Mouse (Mus musculus) forebrain, embryonic 15.5 days (tissue): ENCODE measurements around the gene Pirb. TPM values are rescaled to one million over a fixed set of nuclear protein-coding genes. Genes with fewer than 3 reads are reported as not detected.
A peak's percentile ranks its signal among the peaks of the same experiment; 100 is the strongest.
"Not testable (repeated sequence)": the region's sequence is repeated elsewhere in the genome, so short reads cannot be mapped to it uniquely, and the experiment has no call there.

Experiments
- ATAC-seq: fragments of 200-750 bp; cut with Nextera tagmentation; replicated peaks from 2 replicates; pipeline ENCODE4 v1.8.0; 2017; ENCODE audit warnings: mild to moderate bottlenecking, moderate TSS enrichment, moderate library complexity
- H3K27ac ChIP-seq: fragments of 300-500 bp; sonication (generic); replicated peaks from 2 replicates; pipeline ENCODE4 v1.5.1; 2015; ENCODE audit warnings: mild to moderate bottlenecking, inconsistent platforms
- H3K27me3 ChIP-seq: fragments of 300-500 bp; sonication (generic); 2 replicates; pipeline ENCODE4 v1.6.1; 2015; ENCODE audit warnings: inconsistent platforms
- H3K36me3 ChIP-seq: fragments of 300-500 bp; sonication (generic); 2 replicates; pipeline ENCODE4 v1.6.1; 2015; ENCODE audit warnings: mild to moderate bottlenecking, inconsistent platforms
- H3K4me1 ChIP-seq: fragments of 300-500 bp; sonication (generic); 2 replicates; pipeline ENCODE4 v1.6.1; 2015; ENCODE audit warnings: inconsistent platforms
- H3K4me2 ChIP-seq: fragments of 300-500 bp; sonication (generic); replicated peaks from 2 replicates; pipeline ENCODE4 v1.6.1; 2015; ENCODE audit warnings: mild to moderate bottlenecking, inconsistent platforms
- H3K4me3 ChIP-seq: fragments of 300-500 bp; sonication (generic); 2 replicates; pipeline ENCODE4 v1.5.1; 2015; ENCODE audit warnings: mild to moderate bottlenecking, inconsistent platforms
- H3K9ac ChIP-seq: fragments of 300-500 bp; sonication (generic); replicated peaks from 2 replicates; pipeline ENCODE4 v1.6.1; 2015; ENCODE audit warnings: mild to moderate bottlenecking, inconsistent platforms
- H3K9me3 ChIP-seq: fragments of 300-500 bp; sonication (generic); 2 replicates; pipeline ENCODE4 v1.6.1; 2016; ENCODE audit warnings: inconsistent platforms
- WGBS: fragments of 180-500 bp; shearing (Covaris S2); methylation state at CpG from one replicate; pipeline ENCODE4 v1.1.7; 2015; ENCODE audit warnings: mixed read lengths; 5-methylcytosine and 5-hydroxymethylcytosine counted together
- polyA plus RNA-seq: library from polyadenylated mRNA; unstranded; fragments of >200 nt; fragmentation: Nextera tagmentation; extraction: Ambion mirVana; gene quantifications from 2 replicates; pipeline ENCODE4 v1.2.1, GENCODE M21; 2015

The Pirb gene
- polyA plus RNA-seq, 1 experiment from 2014 or later, result 0.33 TPM

DNA sequence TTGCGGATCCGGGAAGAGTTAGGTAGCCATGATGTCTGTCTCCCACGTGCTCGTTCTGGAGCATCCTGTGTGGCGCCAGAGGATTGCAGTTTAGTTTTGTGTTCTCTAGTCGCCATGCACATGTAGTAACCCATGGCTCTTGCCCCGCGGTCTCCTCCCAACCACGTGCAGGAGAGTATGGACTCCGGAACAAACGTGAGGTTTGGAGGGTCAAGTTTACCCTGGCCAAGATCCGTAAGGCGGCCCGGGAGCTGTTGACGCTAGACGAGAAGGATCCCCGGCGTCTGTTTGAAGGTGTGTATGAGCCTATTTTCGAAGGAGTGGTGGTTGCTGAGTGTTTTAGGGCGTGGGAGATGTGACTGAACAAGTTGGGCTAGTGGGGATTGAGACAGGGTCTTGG lies 15.7 kb downstream of the Pirb start:
- H3K4me2 ChIP-seq, result peak overlapping the region; percentile 79
- peak overlapping the region; percentile 95 for H3K27ac ChIP-seq
- H3K36me3 ChIP-seq, result peaks cover 38% of the 10 kb centered on the region
- H3K4me3 ChIP-seq, result peak overlapping the region; percentile 85
- whole genome bisulfite sequencing, result 2% methylated on average over 20 of the region's 20 CpGs
- H3K9me3 ChIP-seq, result no peaks in the 10 kb centered on the region
- ATAC-seq, result peak; percentile 57
- H3K4me1 ChIP-seq, result peaks cover 29% of the 10 kb centered on the region
- peak overlapping the region; percentile 73 for H3K9ac ChIP-seq
- no peaks in the 10 kb centered on the region for H3K27me3 ChIP-seq

DNA sequence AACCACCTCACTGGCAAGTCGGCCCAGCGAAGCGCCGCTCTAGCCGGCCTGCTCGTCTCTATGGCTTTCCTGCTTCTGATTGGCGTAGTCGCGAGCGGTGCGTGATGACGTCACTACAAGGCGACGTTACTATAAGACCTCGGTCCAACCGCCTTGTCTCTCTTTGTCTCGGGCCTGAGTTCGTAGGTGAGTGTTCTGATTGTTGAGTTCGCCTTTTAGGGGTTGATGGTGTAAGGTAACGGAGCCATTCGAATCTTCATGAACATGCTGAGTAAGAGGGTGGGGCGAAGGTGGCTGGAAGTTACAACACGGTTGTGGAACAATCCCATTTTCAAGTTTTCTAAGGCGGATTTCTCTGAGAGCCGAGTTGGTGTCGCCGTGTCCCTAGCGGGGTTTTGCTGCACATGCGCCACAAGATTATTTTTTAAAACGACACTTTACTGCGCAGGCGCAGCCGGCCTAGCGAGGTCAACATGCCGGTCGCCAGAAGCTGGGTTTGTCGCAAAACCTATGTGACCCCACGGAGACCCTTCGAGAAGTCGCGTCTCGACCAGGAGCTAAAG lies 16.2 kb downstream of the Pirb start, which contains the start of gene Rps9:
TSS of gene Rps9 (plus strand) at position 115 of the 563 bp plus-strand sequence.
- peak; percentile 94 for ATAC-seq
- WGBS, result under 1% methylated on average over 42 of the region's 42 CpGs
- Histone ChIP-seq H3K4me1 (peaks cover 29% of the 10 kb centered on the region), H3K9me3 (no peaks in the 10 kb centered on the region), H3K27me3 (no peaks in the 10 kb centered on the region), H3K27ac (peak within 1 kb of the TSS; percentile 95), H3K9ac (peak within 1 kb of the TSS; percentile 73), H3K4me3 (peak within 1 kb of the TSS; percentile 85), H3K36me3 (peaks cover 42% of the 10 kb centered on the region), H3K4me2 (peak within 1 kb of the TSS; percentile 79)

DNA sequence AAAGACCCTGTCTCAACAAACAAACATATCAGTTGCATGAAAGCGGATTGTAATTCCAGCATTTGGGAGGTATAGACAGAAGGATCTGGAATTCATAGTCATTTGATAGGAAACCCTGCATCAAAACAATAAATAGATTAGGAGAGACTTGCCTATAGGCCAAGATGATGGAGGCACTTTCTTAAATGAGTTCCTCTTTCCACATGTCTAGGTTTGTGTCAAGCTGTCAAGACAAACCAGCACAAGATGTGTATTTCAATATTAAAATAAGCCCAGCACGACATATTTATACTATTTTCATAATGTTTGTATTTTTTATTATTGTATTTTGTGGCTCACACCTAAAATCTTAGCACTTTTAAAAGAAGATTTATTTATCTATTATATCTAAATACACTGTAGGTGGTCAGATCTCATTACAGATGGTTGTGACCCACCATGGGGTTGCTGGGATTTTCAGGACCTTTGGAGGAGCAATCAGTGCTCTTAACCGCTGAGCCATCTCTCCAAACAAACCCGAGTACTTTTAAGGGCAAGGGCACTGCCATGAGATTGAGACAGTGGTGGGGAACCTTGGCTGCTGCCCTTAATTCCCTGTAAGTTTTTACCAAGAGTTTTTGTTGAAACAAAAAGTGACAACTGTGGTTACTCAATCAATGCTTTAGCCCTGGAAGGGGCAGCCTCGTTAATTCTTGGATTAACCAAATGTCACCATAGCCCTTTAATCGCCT lies 16.9 kb downstream of the Pirb start:
- WGBS, result 20% methylated on average over 6 of the region's 6 CpGs
- Histone ChIP-seq H3K9me3 (no peaks in the 10 kb centered on the region), H3K4me2 (peak overlapping the region; percentile 79), H3K4me3 (peak overlapping the region; percentile 85), H3K9ac (peak overlapping the region; percentile 54), H3K4me1 (peaks cover 29% of the 10 kb centered on the region), H3K27me3 (no peaks in the 10 kb centered on the region), H3K36me3 (peaks cover 48% of the 10 kb centered on the region), H3K27ac (peak overlapping the region; percentile 95)
- peak; percentile 49 for ATAC-seq

DNA sequence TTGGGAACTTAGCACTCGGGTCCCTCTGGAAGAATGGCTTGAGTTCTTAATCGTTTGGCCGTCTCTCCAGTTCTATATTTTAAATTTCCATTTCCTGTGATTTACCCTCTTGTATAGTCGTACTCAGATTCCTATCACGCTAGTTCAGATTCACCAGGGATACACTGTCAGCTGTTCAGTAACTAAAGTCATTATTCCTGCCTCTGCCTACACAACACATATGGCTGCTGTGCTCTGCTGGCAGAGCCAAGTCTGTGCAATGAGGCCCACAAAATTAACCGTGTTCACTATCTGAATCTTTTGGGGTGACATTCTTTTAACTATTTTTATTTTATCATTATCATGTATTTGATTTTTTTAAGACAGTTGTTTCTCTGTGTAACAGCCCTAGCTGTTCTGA lies 21.7 kb downstream of the Pirb start:
- Histone ChIP-seq H3K4me1 (peaks cover 20% of the 10 kb centered on the region), H3K27ac (no peak overlapping the region), H3K27me3 (no peaks in the 10 kb centered on the region), H3K9me3 (no peaks in the 10 kb centered on the region), H3K9ac (no peak overlapping the region), H3K4me3 (no peak overlapping the region), H3K4me2 (no peak overlapping the region), H3K36me3 (peaks cover 48% of the 10 kb centered on the region)
- 92% methylated on average over 6 of the region's 6 CpGs for WGBS
- ATAC-seq, result no peak

DNA sequence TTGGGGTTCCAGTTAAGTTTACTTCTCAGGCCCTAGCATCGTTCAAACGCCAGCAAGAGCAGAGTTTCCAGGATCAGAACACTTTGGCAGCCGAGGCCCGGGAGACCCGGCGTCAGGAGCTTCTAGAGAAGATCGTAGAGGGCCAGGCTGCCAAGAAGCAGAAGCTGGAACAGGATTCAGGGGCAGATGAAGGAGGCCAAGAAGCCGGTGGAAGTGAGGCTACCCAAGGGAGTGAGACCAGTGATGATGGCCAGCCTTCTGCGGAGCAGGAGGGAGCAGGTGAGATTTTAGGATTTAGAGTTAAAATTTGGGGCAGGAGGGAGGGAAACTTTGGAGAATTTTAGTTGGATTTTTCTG lies 25.3 kb downstream of the Pirb start:
- H3K27me3 ChIP-seq, H3K9me3 ChIP-seq, ATAC-seq: not testable (repeated sequence)
- Histone ChIP-seq H3K9ac (peak overlapping the region; percentile 92), H3K4me2 (peak overlapping the region; percentile 85), H3K4me1 (peaks cover 33% of the 10 kb centered on the region), H3K27ac (peak overlapping the region; percentile 93), H3K4me3 (peak overlapping the region; percentile 80), H3K36me3 (peaks cover 42% of the 10 kb centered on the region)
- 3% methylated on average over 9 of the region's 9 CpGs for WGBS

DNA sequence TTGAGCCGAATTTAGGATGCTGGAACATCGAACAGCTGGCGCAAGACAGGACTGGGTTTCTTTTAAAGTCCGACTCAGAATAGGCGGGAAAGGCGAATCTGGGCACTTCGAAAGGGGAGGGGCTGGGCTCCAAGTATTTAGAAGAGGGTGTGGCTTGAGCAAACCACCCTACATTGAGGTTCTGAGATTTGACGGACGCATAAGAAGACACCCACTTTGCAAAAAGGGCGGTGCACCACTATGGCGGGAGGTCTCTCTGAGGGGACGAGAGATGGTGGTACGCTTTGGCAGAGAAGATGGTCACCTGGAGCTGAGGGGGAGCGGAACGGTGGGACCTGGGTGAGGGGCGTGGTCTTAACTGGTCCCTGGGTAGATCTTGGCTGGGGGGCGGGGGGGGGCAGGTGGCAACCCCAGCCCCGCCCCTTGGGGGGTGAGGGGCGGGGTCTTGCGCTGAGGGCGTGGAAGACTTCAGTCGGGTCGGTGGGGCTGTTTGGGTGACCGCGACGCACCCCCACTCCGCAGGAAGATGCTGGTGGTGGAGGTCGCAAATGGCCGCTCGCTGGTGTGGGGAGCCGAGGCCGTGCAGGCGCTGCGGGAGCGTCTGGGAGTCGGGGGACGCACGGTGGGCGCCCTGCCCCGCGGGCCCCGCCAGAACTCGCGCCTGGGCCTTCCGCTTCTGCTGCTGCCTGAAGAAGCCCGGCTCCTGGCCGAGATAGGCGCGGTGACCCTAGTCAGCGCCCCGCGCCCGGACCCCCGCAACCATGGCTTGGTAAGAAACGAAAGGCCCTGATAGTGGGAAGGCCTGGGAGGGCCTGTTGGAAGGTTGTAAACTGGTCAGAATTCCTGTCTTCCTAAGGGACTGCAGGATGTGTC lies 25.9 kb downstream of the Pirb start:
- peaks cover 33% of the 10 kb centered on the region for H3K4me1 ChIP-seq
- H3K4me2 ChIP-seq, result peak overlapping the region; percentile 85
- H3K9ac ChIP-seq, result peak overlapping the region; percentile 92
- peak overlapping the region; percentile 80 for H3K4me3 ChIP-seq
- ATAC-seq, result peak; percentile 30
- no peaks in the 10 kb centered on the region for H3K9me3 ChIP-seq
- no peaks in the 10 kb centered on the region for H3K27me3 ChIP-seq
- H3K36me3 ChIP-seq, result peaks cover 37% of the 10 kb centered on the region
- under 1% methylated on average over 45 of the region's 55 CpGs for WGBS
- peak overlapping the region; percentile 93 for H3K27ac ChIP-seq

DNA sequence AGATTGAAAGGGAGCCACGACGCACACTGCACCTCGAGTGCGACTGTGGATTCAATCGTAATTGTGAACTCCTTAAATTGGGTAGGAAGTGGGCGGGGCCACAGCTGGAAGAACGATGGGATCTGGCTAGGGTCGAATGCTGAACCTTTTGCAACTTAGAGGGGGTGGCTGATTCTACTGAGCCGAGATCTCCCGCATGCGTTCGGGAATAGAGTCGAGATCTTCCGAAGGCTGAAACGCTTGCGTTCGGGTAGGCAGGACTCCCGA lies 26.4 kb downstream of the Pirb start:
- Histone ChIP-seq H3K4me2 (peak overlapping the region; percentile 85), H3K27ac (peak overlapping the region; percentile 93), H3K4me1 (peaks cover 33% of the 10 kb centered on the region), H3K4me3 (peak overlapping the region; percentile 80), H3K27me3 (no peaks in the 10 kb centered on the region), H3K36me3 (peaks cover 32% of the 10 kb centered on the region), H3K9ac (peak overlapping the region; percentile 92), H3K9me3 (no peaks in the 10 kb centered on the region)
- ATAC-seq, result no peak
- WGBS, result 0% methylated on average over 18 of the region's 18 CpGs

DNA sequence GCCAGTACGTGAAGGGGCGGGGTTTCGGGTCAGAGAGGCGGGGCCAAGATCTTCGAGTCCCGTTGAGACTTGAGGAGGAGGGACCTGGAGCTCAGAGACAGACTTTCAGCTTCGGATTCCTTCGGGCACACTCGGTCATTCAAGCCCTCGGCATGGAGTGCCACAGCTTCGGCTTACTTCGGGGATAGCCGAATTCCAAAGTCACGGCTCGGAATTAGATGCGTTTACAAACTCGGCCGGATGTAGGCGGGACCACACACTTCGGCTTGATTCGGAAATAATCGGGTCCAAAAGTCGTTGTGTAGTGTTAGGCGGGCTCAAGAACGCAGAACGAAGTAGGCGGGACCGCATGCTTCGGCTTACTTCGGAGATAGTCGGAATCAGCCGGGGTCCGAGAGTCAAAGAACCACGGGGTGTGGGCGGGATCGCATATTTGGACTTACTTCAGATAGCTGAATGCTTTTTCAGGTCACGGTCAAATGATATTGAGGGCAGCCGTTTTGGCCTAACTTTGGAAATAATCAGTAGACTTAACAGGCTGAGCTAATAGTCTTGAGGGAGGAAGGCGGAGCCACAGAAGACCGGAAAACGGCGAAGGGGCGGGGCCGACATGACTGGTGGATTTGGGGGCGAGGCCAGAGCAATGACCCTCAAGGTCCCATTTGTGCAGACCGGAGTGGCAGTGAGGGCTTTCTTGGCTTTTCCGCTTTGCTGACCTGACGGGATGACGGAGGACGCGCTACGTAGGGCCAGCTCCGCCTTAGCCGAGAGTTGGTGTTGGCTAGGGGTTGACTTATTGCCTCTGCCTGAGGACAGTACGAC lies 27.0 kb downstream of the Pirb start, which contains the start of gene Mboat7:
TSS of gene Mboat7 (minus strand) at position 537 of the 822 bp plus-strand sequence.
- H3K4me1 ChIP-seq, result peaks cover 33% of the 10 kb centered on the region
- peak within 1 kb of the TSS; percentile 80 for H3K4me3 ChIP-seq
- WGBS, result under 1% methylated on average over 55 of the region's 55 CpGs
- H3K9me3 ChIP-seq, result no peaks in the 10 kb centered on the region
- peak within 1 kb of the TSS; percentile 92 for H3K9ac ChIP-seq
- H3K27me3 ChIP-seq, result no peaks in the 10 kb centered on the region
- peak within 1 kb of the TSS; percentile 93 for H3K27ac ChIP-seq
- peak; percentile 93 for ATAC-seq
- H3K4me2 ChIP-seq, result peak within 1 kb of the TSS; percentile 85
- peaks cover 29% of the 10 kb centered on the region for H3K36me3 ChIP-seq

DNA sequence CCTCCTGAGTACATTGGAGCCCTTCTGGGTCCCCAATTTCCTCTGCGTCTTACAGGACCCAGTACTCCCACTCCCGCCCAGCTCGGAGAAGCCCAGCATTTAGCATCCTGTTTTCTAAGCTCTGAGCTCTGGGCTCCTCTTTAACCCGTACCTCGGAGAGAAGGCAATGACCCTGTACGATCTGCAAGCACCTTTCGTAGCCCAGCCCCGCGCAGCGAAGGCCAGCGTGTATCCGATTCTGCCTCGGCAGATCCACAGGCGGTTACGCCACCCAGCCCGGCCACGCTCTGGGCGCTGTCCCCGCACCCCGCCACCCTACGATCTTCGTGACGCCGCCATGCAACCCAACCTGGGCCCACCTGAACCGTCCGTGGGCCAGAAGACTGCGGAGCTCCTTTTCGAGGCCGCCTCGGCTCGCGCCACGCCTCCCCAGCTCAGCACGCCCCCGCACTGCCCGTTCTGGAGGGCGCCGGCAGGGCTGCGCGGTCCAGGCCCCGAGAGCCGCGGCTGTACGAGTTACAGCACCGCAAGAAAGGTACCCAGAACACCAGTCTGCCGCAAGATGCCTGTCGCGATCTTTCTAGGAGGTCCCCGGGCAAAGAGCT lies 27.7 kb downstream of the Pirb start, which contains the start of gene Tsen34:
TSS of gene Tsen34 (plus strand) at position 482 of the 605 bp plus-strand sequence.
- Histone ChIP-seq H3K36me3 (peaks cover 24% of the 10 kb centered on the region), H3K4me2 (peak within 1 kb of the TSS; percentile 85), H3K4me3 (peak within 1 kb of the TSS; percentile 80), H3K4me1 (peaks cover 33% of the 10 kb centered on the region), H3K9me3 (no peaks in the 10 kb centered on the region), H3K27me3 (no peaks in the 10 kb centered on the region), H3K27ac (peak within 1 kb of the TSS; percentile 93), H3K9ac (peak within 1 kb of the TSS; percentile 92)
- under 1% methylated on average over 49 of the region's 49 CpGs for WGBS
- peak; percentile 79 for ATAC-seq

DNA sequence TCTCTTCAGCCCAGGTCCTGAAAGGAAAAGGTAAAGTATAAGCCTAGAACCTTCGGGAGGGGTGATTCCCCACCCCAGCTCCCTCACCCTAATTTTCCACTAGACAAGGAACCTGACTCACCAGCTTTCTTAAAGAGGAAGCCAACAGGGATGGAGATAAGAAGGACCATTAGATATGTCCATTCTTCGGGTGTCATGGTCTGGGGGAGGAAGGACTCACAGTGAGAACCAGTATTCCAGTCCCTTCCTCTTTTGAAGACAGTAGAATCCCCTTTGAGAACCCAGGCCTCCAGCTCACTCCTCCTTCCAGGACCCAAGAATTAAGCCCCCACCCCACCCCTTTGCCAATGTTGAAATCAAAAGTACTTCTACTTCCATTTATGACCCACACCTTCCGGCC lies 28.3 kb downstream of the Pirb start:
- H3K4me3 ChIP-seq, result peak overlapping the region; percentile 80
- peak overlapping the region; percentile 92 for H3K9ac ChIP-seq
- WGBS, result 48% methylated on average over 3 of the region's 3 CpGs
- no peak for ATAC-seq
- H3K4me1 ChIP-seq, result peaks cover 33% of the 10 kb centered on the region
- no peaks in the 10 kb centered on the region for H3K9me3 ChIP-seq
- H3K36me3 ChIP-seq, result peaks cover 21% of the 10 kb centered on the region
- H3K4me2 ChIP-seq, result peak overlapping the region; percentile 85
- no peaks in the 10 kb centered on the region for H3K27me3 ChIP-seq
- peak overlapping the region; percentile 93 for H3K27ac ChIP-seq
